Mouse (Mus musculus): ENCODE data around the gene Gm13084. TPM values are rescaled to one million over a fixed set of nuclear protein-coding genes. Genes with fewer than 3 reads are reported as not detected.
"Not testable (repeated sequence)": the region's sequence is repeated elsewhere in the genome, so short reads cannot be mapped to it uniquely, and the experiment has no call there.

Gene Gm13084
- not detected for total RNA-seq (2021)
- long read RNA-seq, experiment 1: 0 reads
- long read RNA-seq, experiment 2: 0 reads

GRCm38 (mm10) chr4:143815993-143816392 lies at the start of gene Gm13084:
Gene Gm13084 (minus strand): TSS chr4:143816093.
- no peak for DNase-seq

GRCm38 (mm10) chr4:143846197-143846596 lies 30.3 kb upstream of the Gm13084 start, which contains the start of gene Gm13103:
Gene Gm13103 (plus strand): TSS chr4:143846497.
- not testable (repeated sequence) for DNase-seq

GRCm38 (mm10) chr4:143789052-143789451 lies 26.8 kb downstream of the Gm13084 start, which contains the start of gene Gm13023:
Gene Gm13023 (plus strand): TSS chr4:143789352.
- DNase-seq: not testable (repeated sequence)

Other genes starting within 250 kb of the Gm13084 start
- not detected for gene Gm13083, start 201.1 kb downstream of the Gm13084 start, total RNA-seq (2021)
- gene Gm13088, start 158.8 kb downstream of the Gm13084 start, total RNA-seq (2021): not detected
- gene Gm13089, start 113.4 kb downstream of the Gm13084 start, total RNA-seq (2021): not detected
- not detected for gene Gm13078, start 96.6 kb downstream of the Gm13084 start, total RNA-seq (2021)
- gene Gm13023, start 26.7 kb downstream of the Gm13084 start, total RNA-seq (2021): not detected
- not detected for gene Gm13103, start 30.4 kb upstream of the Gm13084 start, total RNA-seq (2021)
- gene Pramef6, start 84.3 kb upstream of the Gm13084 start, total RNA-seq (2021): not detected
- not detected for gene Pramef25, start 134.9 kb upstream of the Gm13084 start, total RNA-seq (2021)
- gene Gm13101, start 150.9 kb upstream of the Gm13084 start, total RNA-seq (2021): not detected
- gene Pramef17, start 178.3 kb upstream of the Gm13084 start, total RNA-seq (2021): not detected
- not detected for gene Pramel4, start 243.0 kb upstream of the Gm13084 start, total RNA-seq (2021)